Mouse (Mus musculus) liver, postnatal 0 days (tissue): ENCODE measurements around the gene Phf21a. TPM values are rescaled to one million over a fixed set of nuclear protein-coding genes. Genes with fewer than 3 reads are reported as not detected.

Source experiments
- ATAC-seq: fragments of 200-750 bp; cut with Nextera tagmentation; 2 replicates; pipeline ENCODE4 v1.8.0; 2017; ENCODE audit warnings: mild to moderate bottlenecking, moderate library complexity
- DNase-seq: peaks from one replicate; pipeline ENCODE4 v3.0.0-alpha.2; 2016
- H3K27ac ChIP-seq: fragments of 300-500 bp; sonication (generic); 2 replicates; pipeline ENCODE4 v1.5.1; 2014; ENCODE audit warnings: antibody characterized with exemption, moderate library complexity, mild to moderate bottlenecking, low read depth
- H3K27me3 ChIP-seq: fragments of 300-500 bp; sonication (generic); 2 replicates; pipeline ENCODE4 v1.6.1; 2014; ENCODE audit warnings: low read length, control low read depth, mixed read lengths; ENCODE audit not compliant: insufficient read depth
- H3K36me3 ChIP-seq: fragments of 300-500 bp; sonication (generic); replicated peaks from 2 replicates; pipeline ENCODE4 v1.6.1; 2014; ENCODE audit warnings: mild to moderate bottlenecking, control low read depth, low read length, moderate library complexity, mixed read lengths; ENCODE audit not compliant: insufficient read depth
- H3K4me1 ChIP-seq: fragments of 300-500 bp; sonication (generic); 2 replicates; pipeline ENCODE4 v1.6.1; 2014; ENCODE audit warnings: antibody characterized with exemption, mild to moderate bottlenecking, control low read depth; ENCODE audit not compliant: insufficient read depth
- H3K4me2 ChIP-seq: fragments of 300-500 bp; sonication (generic); 2 replicates; pipeline ENCODE4 v1.6.1; 2014; ENCODE audit warnings: low read depth, mild to moderate bottlenecking, low read length, moderate library complexity, mixed read lengths
- H3K4me3 ChIP-seq: fragments of 300-500 bp; sonication (generic); 2 replicates; pipeline ENCODE4 v1.5.1; 2014; ENCODE audit warnings: low read depth, low read length
- H3K9ac ChIP-seq: fragments of 300-500 bp; sonication (generic); replicated peaks from 2 replicates; pipeline ENCODE4 v1.6.1; 2014; ENCODE audit warnings: mild to moderate bottlenecking, moderate library complexity
- H3K9me3 ChIP-seq: fragments of 300-500 bp; sonication (generic); 2 replicates; pipeline ENCODE4 v1.6.1; 2016; ENCODE audit warnings: mild to moderate bottlenecking, control low read depth, low read length, mixed read lengths
- CTCF ChIP-seq: sonication (generic); IDR thresholded peaks from 2 replicates; pipeline ENCODE4 v1.5.1; 2016; ENCODE audit warnings: antibody characterized with exemption, low read depth
- EP300 ChIP-seq: IDR thresholded peaks from 2 replicates; pipeline ENCODE4 v1.6.1; 2016; ENCODE audit warnings: antibody characterized with exemption, low read depth, mild to moderate bottlenecking
- WGBS: fragments of 180-500 bp; shearing (Covaris S2); extraction: QIAGEN DNeasy Blood & Tissue Kit; methylation state at CpG from one replicate; pipeline ENCODE4 v1.1.7; 2014; ENCODE audit not compliant: insufficient replicate concordance; 5-methylcytosine and 5-hydroxymethylcytosine counted together
- polyA plus RNA-seq: library from polyadenylated mRNA; unstranded; fragments of >200 nt; fragmentation: Nextera tagmentation; extraction: Ambion mirVana; gene quantifications from 2 replicates; pipeline ENCODE4 v1.2.1, GENCODE M21; 2015

Phf21a gene
- polyA plus RNA-seq, 1 experiment from 2014 or later, result 2.7 TPM

DNA sequence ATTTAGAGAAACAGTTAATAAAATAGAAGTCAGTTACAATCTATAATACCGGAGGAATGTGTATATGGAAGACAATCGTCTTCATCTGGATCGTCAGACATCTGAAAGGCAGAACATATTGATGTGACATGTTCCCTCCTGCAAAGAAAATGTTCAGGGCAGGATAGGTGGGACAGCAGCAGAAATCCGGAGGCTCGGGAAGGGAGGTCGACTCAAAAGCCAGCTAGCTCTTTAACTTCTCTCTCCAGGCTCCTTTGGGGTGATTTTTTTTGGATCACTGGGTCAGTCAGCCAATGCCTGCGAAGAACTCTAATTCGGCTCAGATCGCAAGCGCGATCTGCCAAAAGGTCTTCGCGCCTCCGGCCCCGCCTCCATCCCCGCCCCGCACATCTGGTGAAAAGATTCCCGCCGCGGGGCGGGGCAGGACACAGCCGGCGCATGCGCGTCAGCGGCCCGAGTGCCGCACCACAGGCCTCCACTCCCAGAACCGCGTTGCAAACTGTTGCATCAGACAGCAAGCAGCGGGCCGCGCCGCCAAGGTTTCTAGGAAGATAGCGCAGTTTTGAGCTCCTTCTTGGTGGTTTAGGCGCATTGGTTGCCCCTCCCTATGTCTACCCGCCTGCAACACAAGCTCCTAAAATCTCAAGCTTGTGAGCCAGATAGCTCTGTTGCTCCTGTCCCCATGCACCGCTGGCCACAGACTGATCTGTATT is 37.7 kb upstream of the Phf21a start:
- Histone ChIP-seq H3K4me2 (peak overlapping the region; percentile 79), H3K9me3 (no peaks in the 10 kb centered on the region), H3K27ac (peak overlapping the region; percentile 62), H3K4me3 (peak overlapping the region; percentile 41), H3K9ac (peak overlapping the region; percentile 41), H3K4me1 (peaks cover 26% of the 10 kb centered on the region), H3K27me3 (peaks cover 29% of the 10 kb centered on the region), H3K36me3 (no peaks in the 10 kb centered on the region)
- WGBS, result 4% methylated on average over 38 of the region's 38 CpGs
- TF ChIP-seq EP300 (no peak), CTCF (no peak)
- peak; percentile 86 for DNase-seq
- peak; percentile 82 for ATAC-seq

- ATAC-seq (peak; percentile 59), DNase-seq (peak; percentile 53)
- H3K27me3 ChIP-seq, result peaks cover 35% of the 10 kb centered on the region
- H3K9ac ChIP-seq, result peak overlapping the region; percentile 41
- peak overlapping the region; percentile 79 for H3K4me2 ChIP-seq
- peaks cover 26% of the 10 kb centered on the region for H3K4me1 ChIP-seq
- peak overlapping the region; percentile 62 for H3K27ac ChIP-seq
- no peaks in the 10 kb centered on the region for H3K9me3 ChIP-seq
- H3K36me3 ChIP-seq, result no peaks in the 10 kb centered on the region
- peak overlapping the region; percentile 41 for H3K4me3 ChIP-seq
- TF ChIP-seq EP300, result no peak
- TF ChIP-seq CTCF, result peak; percentile 61
- 5% methylated on average over 14 of the region's 14 CpGs for WGBS
Observed at GRCm38 (mm10) chr2:92055831-92056236, 37.1 kb upstream of the Phf21a start.

DNA sequence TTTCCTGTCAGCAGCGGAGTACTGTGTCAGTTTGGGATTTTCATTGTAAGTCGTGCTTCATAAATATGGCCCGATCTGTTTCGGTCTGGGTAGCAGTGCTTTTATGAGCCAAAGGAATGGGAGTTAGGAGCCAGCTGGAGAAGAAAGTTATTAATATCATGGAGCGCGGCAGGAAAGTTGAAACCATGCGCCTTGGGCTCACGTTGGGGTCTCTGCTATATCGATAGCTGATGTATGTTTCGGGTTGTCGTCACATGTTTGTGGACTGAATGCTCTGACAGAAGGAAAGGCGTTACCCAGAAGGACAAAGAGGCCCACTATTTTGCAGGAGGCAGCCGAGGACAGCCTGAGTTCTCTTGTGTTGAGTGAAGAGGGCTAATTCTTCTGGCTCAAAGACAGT is 36.2 kb upstream of the Phf21a start:
- Histone ChIP-seq H3K9me3 (no peaks in the 10 kb centered on the region), H3K4me1 (peaks cover 26% of the 10 kb centered on the region), H3K4me3 (no peak overlapping the region), H3K27ac (no peak overlapping the region), H3K36me3 (no peaks in the 10 kb centered on the region), H3K9ac (no peak overlapping the region), H3K4me2 (no peak overlapping the region), H3K27me3 (peaks cover 40% of the 10 kb centered on the region)
- no peak for ATAC-seq
- TF ChIP-seq CTCF (no peak), EP300 (no peak)
- DNase-seq, result no peak
- 86% methylated on average over 13 of the region's 13 CpGs for WGBS

DNA sequence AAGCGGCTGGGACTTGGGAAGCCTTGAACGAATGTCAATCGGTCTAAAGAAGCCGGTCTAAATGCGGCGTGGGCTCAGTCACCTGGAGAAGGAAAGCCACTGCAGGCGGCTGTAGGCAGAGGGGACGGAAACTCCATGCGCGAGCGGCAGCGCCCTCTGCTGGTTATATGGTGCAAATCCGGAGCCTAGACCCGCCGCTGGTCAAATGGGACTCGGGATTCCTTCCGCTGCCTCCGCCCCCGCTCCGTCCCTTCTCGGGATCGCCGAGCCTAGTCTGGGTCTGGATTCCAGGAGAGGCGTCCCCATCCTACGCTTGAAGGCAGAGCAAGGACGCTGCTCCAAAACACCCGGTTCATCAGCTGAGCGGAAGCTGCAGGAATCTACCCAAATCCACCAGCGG is 34.4 kb upstream of the Phf21a start:
- peak; percentile 89 for DNase-seq
- Histone ChIP-seq H3K4me2 (peak overlapping the region; percentile 88), H3K27ac (no peak overlapping the region), H3K36me3 (no peaks in the 10 kb centered on the region), H3K9ac (no peak overlapping the region), H3K9me3 (no peaks in the 10 kb centered on the region), H3K4me1 (peaks cover 26% of the 10 kb centered on the region), H3K4me3 (peak overlapping the region; percentile 56), H3K27me3 (peaks cover 40% of the 10 kb centered on the region)
- under 1% methylated on average over 29 of the region's 29 CpGs for WGBS
- TF ChIP-seq CTCF, result peak; percentile 95
- TF ChIP-seq EP300, result no peak
- ATAC-seq, result peak; percentile 55

- peak overlapping the region; percentile 56 for H3K4me3 ChIP-seq
- DNase-seq (no peak), ATAC-seq (no peak)
- H3K36me3 ChIP-seq, result no peaks in the 10 kb centered on the region
- WGBS, result 4% methylated on average over 11 of the region's 11 CpGs
- peaks cover 40% of the 10 kb centered on the region for H3K27me3 ChIP-seq
- H3K4me1 ChIP-seq, result peaks cover 26% of the 10 kb centered on the region
- no peak overlapping the region for H3K27ac ChIP-seq
- peak overlapping the region; percentile 88 for H3K4me2 ChIP-seq
- H3K9ac ChIP-seq, result no peak overlapping the region
- no peaks in the 10 kb centered on the region for H3K9me3 ChIP-seq
- TF ChIP-seq CTCF, result no peak
- no peak for TF ChIP-seq EP300
Observed at GRCm38 (mm10) chr2:92058936-92059335, 34.0 kb upstream of the Phf21a start.

GRCm38 (mm10) chr2:92059481-92060220 is 33.3 kb upstream of the Phf21a start:
- DNase-seq, result peak; percentile 40

More at GRCm38 (mm10) chr2:92059481-92060220, 33.3 kb upstream of the Phf21a start:
- H3K36me3 ChIP-seq, result no peaks in the 10 kb centered on the region
- no peaks in the 10 kb centered on the region for H3K9me3 ChIP-seq
- H3K4me1 ChIP-seq, result peaks cover 26% of the 10 kb centered on the region
- ATAC-seq, result peak; percentile 37
- WGBS, result under 1% methylated on average over 52 of the region's 63 CpGs
- H3K4me2 ChIP-seq, result peak overlapping the region; percentile 88
- no peak overlapping the region for H3K9ac ChIP-seq
- no peak for TF ChIP-seq EP300
- no peak for TF ChIP-seq CTCF
- H3K4me3 ChIP-seq, result peak overlapping the region; percentile 56
- H3K27me3 ChIP-seq, result peaks cover 34% of the 10 kb centered on the region
- no peak overlapping the region for H3K27ac ChIP-seq
